Mouse (Mus musculus): ENCODE data around the gene Tbx21. TPM values are rescaled to one million over a fixed set of nuclear protein-coding genes. Genes with fewer than 3 reads are reported as not detected.

The Tbx21 gene
- polyA plus RNA-seq, 1 experiment from 2014 or later: 0.13 TPM

- H3K4me3 ChIP-seq (ENCODE audit: low read depth, low read length): peak overlapping the region; percentile 77
- 1% methylated on average over 55 of the region's 102 CpGs for WGBS
- H3K36me3 ChIP-seq (ENCODE audit: insufficient read depth, low read length): no peaks in the 10 kb centered on the region
- H3K9me3 ChIP-seq (ENCODE audit: low read length): no peaks in the 10 kb centered on the region
- no peak for TF ChIP-seq EP300 (IDR thresholded peaks at IDR 0.05)
- TF ChIP-seq CTCF (IDR thresholded peaks at IDR 0.05): no peak
- H3K27me3 ChIP-seq (replicated peaks; ENCODE audit: insufficient read depth, low read length): no peaks in the 10 kb centered on the region
- H3K4me1 ChIP-seq (ENCODE audit: insufficient read depth, low read depth, low read length): 0 out of 2 replicates have a peak, but pooled peaks cover 5% of the 10 kb centered on the region
- peak; percentile 81 for DNase-seq (ENCODE audit: low spot score)
- H3K9ac ChIP-seq (replicated peaks; ENCODE audit: low read depth): peak overlapping the region; percentile 54
- peak; percentile 71 for ATAC-seq
- H3K27ac ChIP-seq (ENCODE audit: low read length): peak overlapping the region; percentile 88
- H3K4me2 ChIP-seq (replicated peaks; ENCODE audit: low read depth, low read length): peak overlapping the region; percentile 93
These were observed 35.5 kb upstream of the Tbx21 start for GRCm38 (mm10) chr11:97150411-97151330.

DNA sequence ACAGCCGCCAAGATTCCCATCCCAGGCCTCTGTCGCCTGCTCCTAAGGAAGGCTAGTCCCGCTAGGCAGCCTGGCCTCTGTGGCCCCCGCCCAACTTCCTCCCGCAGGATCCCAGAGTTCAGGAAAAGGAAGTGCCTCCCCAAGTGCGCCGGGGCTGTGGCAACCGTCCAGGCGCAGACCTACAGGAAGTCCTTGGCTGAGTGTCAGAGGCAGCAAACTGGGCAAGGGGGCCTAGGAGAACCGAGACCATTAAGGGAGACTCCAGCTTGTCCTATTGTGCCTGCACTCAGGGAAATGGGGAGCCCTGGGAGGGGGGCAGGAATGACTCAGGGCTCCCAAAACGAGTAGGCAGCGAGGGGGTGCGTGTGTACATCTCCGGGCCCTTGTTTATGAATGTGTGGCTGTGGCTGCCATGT lies 34.9 kb upstream of the Tbx21 start:
- TF ChIP-seq EP300 (IDR thresholded peaks at IDR 0.05) (peak; percentile 85), CTCF (IDR thresholded peaks at IDR 0.05) (no peak)
- H3K4me1 ChIP-seq (ENCODE audit: insufficient read depth, low read depth, low read length): 0 out of 2 replicates have a peak, but pooled peaks cover 5% of the 10 kb centered on the region
- peak; percentile 78 for ATAC-seq

DNA sequence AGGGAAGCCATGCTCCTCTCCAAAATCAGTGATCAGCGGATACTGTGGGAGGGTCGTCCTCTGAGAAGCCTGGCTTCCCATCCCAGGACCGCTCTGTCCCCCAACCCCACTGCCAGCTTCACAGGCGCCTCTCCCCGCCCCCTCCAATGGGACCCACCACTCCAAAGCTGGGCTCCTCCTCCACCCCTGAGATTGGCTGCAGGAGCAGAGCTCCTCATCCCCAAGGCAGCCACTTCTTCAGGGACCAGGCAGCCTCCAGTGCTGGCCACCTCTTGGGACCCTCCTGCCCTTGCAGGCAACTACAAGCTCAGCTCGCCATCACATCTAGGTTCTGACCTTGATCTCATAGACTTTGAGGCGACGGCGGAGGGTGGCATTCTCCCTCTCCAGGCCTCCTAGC lies 33.9 kb upstream of the Tbx21 start:
- peak overlapping the region; percentile 88 for H3K27ac ChIP-seq (ENCODE audit: low read length)
- TF ChIP-seq CTCF (IDR thresholded peaks at IDR 0.05) (no peak), EP300 (IDR thresholded peaks at IDR 0.05) (no peak)
- H3K4me1 ChIP-seq (ENCODE audit: insufficient read depth, low read depth, low read length): 0 out of 2 replicates have a peak, but pooled peaks cover 5% of the 10 kb centered on the region
- no peaks in the 10 kb centered on the region for H3K36me3 ChIP-seq (ENCODE audit: insufficient read depth, low read length)
- H3K9me3 ChIP-seq (ENCODE audit: low read length): no peaks in the 10 kb centered on the region
- H3K4me3 ChIP-seq (ENCODE audit: low read depth, low read length): peak overlapping the region; percentile 77
- H3K27me3 ChIP-seq (replicated peaks; ENCODE audit: insufficient read depth, low read length): no peaks in the 10 kb centered on the region
- ATAC-seq (no peak), DNase-seq (ENCODE audit: low spot score) (no peak)
- H3K4me2 ChIP-seq (replicated peaks; ENCODE audit: low read depth, low read length): peak overlapping the region; percentile 93
- H3K9ac ChIP-seq (replicated peaks; ENCODE audit: low read depth): no peak overlapping the region
- 34% methylated on average over 9 of the region's 9 CpGs for WGBS

More for the DNA sequence above, 34.9 kb upstream of the Tbx21 start:
- peak; percentile 92 for DNase-seq (ENCODE audit: low spot score)
- H3K4me2 ChIP-seq (replicated peaks; ENCODE audit: low read depth, low read length): peak overlapping the region; percentile 93
- H3K9ac ChIP-seq (replicated peaks; ENCODE audit: low read depth): 0 out of 2 replicates have a peak overlapping the region, but pooled peaks have one; percentile 54
- no peaks in the 10 kb centered on the region for H3K36me3 ChIP-seq (ENCODE audit: insufficient read depth, low read length)
- no peaks in the 10 kb centered on the region for H3K27me3 ChIP-seq (replicated peaks; ENCODE audit: insufficient read depth, low read length)
- 2% methylated on average over 14 of the region's 14 CpGs for WGBS
- H3K4me3 ChIP-seq (ENCODE audit: low read depth, low read length): peak overlapping the region; percentile 77
- H3K27ac ChIP-seq (ENCODE audit: low read length): peak overlapping the region; percentile 88
- H3K9me3 ChIP-seq (ENCODE audit: low read length): no peaks in the 10 kb centered on the region

- Histone ChIP-seq H3K4me2 (replicated peaks; ENCODE audit: low read depth, low read length) (peak overlapping the region; percentile 93), H3K27me3 (replicated peaks; ENCODE audit: insufficient read depth, low read length) (no peaks in the 10 kb centered on the region), H3K9ac (replicated peaks; ENCODE audit: low read depth) (no peak overlapping the region), H3K27ac (ENCODE audit: low read length) (peak overlapping the region; percentile 88; the same call in 1 of the 2 replicates), H3K4me1 (ENCODE audit: insufficient read depth, low read depth, low read length) (0 out of 2 replicates have a peak, but pooled peaks cover 5% of the 10 kb centered on the region), H3K9me3 (ENCODE audit: low read length) (no peaks in the 10 kb centered on the region), H3K36me3 (ENCODE audit: insufficient read depth, low read length) (no peaks in the 10 kb centered on the region), H3K4me3 (ENCODE audit: low read depth, low read length) (peak overlapping the region; percentile 77)
- ATAC-seq (no peak), DNase-seq (ENCODE audit: low spot score) (no peak)
- TF ChIP-seq CTCF (IDR thresholded peaks at IDR 0.05) (no peak), EP300 (IDR thresholded peaks at IDR 0.05) (no peak)
- WGBS: 35% methylated on average over 12 of the region's 12 CpGs
These were observed 33.5 kb upstream of the Tbx21 start for GRCm38 (mm10) chr11:97148591-97148990.

GRCm38 (mm10) chr11:97147333-97147732 lies 32.2 kb upstream of the Tbx21 start:
- H3K4me1 ChIP-seq (ENCODE audit: insufficient read depth, low read depth, low read length): 0 out of 2 replicates have a peak, but pooled peaks cover 5% of the 10 kb centered on the region
- DNase-seq (ENCODE audit: low spot score) (no peak), ATAC-seq (no peak)
- H3K4me2 ChIP-seq (replicated peaks; ENCODE audit: low read depth, low read length): no peak overlapping the region
- H3K4me3 ChIP-seq (ENCODE audit: low read depth, low read length): no peak overlapping the region
- TF ChIP-seq CTCF (IDR thresholded peaks at IDR 0.05) (no peak), EP300 (IDR thresholded peaks at IDR 0.05) (no peak)
- H3K9ac ChIP-seq (replicated peaks; ENCODE audit: low read depth): no peak overlapping the region
- H3K9me3 ChIP-seq (ENCODE audit: low read length): no peaks in the 10 kb centered on the region
- no peaks in the 10 kb centered on the region for H3K36me3 ChIP-seq (ENCODE audit: insufficient read depth, low read length)
- H3K27me3 ChIP-seq (replicated peaks; ENCODE audit: insufficient read depth, low read length): no peaks in the 10 kb centered on the region
- no peak overlapping the region for H3K27ac ChIP-seq (ENCODE audit: low read length)
- WGBS: 78% methylated on average over 8 of the region's 8 CpGs

- Histone ChIP-seq H3K27ac (ENCODE audit: low read length) (no peak overlapping the region), H3K4me1 (ENCODE audit: insufficient read depth, low read depth, low read length) (0 out of 2 replicates have a peak, but pooled peaks cover 3% of the 10 kb centered on the region), H3K4me3 (ENCODE audit: low read depth, low read length) (no peak overlapping the region), H3K27me3 (replicated peaks; ENCODE audit: insufficient read depth, low read length) (no peaks in the 10 kb centered on the region), H3K36me3 (ENCODE audit: insufficient read depth, low read length) (no peaks in the 10 kb centered on the region), H3K9me3 (ENCODE audit: low read length) (no peaks in the 10 kb centered on the region), H3K9ac (replicated peaks; ENCODE audit: low read depth) (no peak overlapping the region), H3K4me2 (replicated peaks; ENCODE audit: low read depth, low read length) (peak overlapping the region; percentile 8)
- ATAC-seq (no peak), DNase-seq (ENCODE audit: low spot score) (peak; percentile 81)
- WGBS: 5% methylated on average over 8 of the region's 8 CpGs
- TF ChIP-seq EP300 (IDR thresholded peaks at IDR 0.05): no peak
- TF ChIP-seq CTCF (IDR thresholded peaks at IDR 0.05): peak; percentile 92
These were observed 31.6 kb upstream of the Tbx21 start for GRCm38 (mm10) chr11:97146724-97147123.
